In genomic region chr11:120823551-120823947, GRCm38 (mm10) we compare ENCODE assay signal across 7 mouse cellular contexts. TPM values are rescaled to one million over a fixed set of nuclear protein-coding genes. Genes with fewer than 3 reads are reported as not detected.
DNase-seq lines count a peak whose midpoint lies in the region; ATAC-seq lines count a peak whose summit lies in the region.

No protein-coding gene starts in this region.

- peak overlapping the region; percentile 96 for H3K27ac ChIP-seq in embryonic facial prominence, embryonic 13.5 days
- peak overlapping the region; percentile 96 for H3K27ac ChIP-seq in intestine, embryonic 16.5 days (ENCODE audit: low read length)
- peak overlapping the region; percentile 100 for H3K27ac ChIP-seq in midbrain, embryonic 13.5 days

- intact Hi-C loops in left cerebral cortex, postnatal 10 days (cut with DNase I) = loop anchor here (5.0 kb wide), 1 partner anchor 79 kb away; no protein-coding TSS in a partner anchor
- intact Hi-C loops in left cerebral cortex, postnatal 25 days (cut with DNase I) = no loop called here

- DNase-seq in left cerebral cortex, postnatal 10 days (ENCODE audit: extremely low spot score in 1 of 2, low spot score in 2 of 2) = peak; percentile 51 to 86
- DNase-seq in left cerebral cortex, postnatal 25 days (ENCODE audit: low spot score in 2 of 2) = no peak
- DNase-seq in adipocyte (ENCODE audit: low spot score) = peak; percentile 58

- no peaks in the 10 kb centered on the region for H3K27me3 ChIP-seq in embryonic facial prominence, embryonic 13.5 days
- no peaks in the 10 kb centered on the region for H3K27me3 ChIP-seq in intestine, embryonic 16.5 days (replicated peaks; ENCODE audit: control insufficient read depth, insufficient read depth, low read length)
- H3K27me3 ChIP-seq in midbrain, embryonic 13.5 days = no peaks in the 10 kb centered on the region

- H3K4me2 ChIP-seq in embryonic facial prominence, embryonic 13.5 days = peak overlapping the region; percentile 86
- peak overlapping the region; percentile 79 for H3K4me2 ChIP-seq in intestine, embryonic 16.5 days (ENCODE audit: low read depth, low read length)
- H3K4me2 ChIP-seq in midbrain, embryonic 13.5 days (replicated peaks) = peak overlapping the region; percentile 99

- H3K4me1 ChIP-seq in embryonic facial prominence, embryonic 13.5 days = peaks cover 40% of the 10 kb centered on the region
- H3K4me1 ChIP-seq in intestine, embryonic 16.5 days (ENCODE audit: control insufficient read depth, insufficient read depth, low read length) = peaks cover 33% of the 10 kb centered on the region
- peaks cover 47% of the 10 kb centered on the region for H3K4me1 ChIP-seq in midbrain, embryonic 13.5 days (replicated peaks)

- H3K9me3 ChIP-seq in embryonic facial prominence, embryonic 13.5 days = no peaks in the 10 kb centered on the region
- H3K9me3 ChIP-seq in intestine, embryonic 16.5 days (ENCODE audit: control insufficient read depth, low read length) = no peaks in the 10 kb centered on the region
- no peaks in the 10 kb centered on the region for H3K9me3 ChIP-seq in midbrain, embryonic 13.5 days

- H3K9ac ChIP-seq in embryonic facial prominence, embryonic 13.5 days = peak overlapping the region; percentile 95
- peak overlapping the region; percentile 96 for H3K9ac ChIP-seq in intestine, embryonic 16.5 days (ENCODE audit: low read depth, low read length)
- H3K9ac ChIP-seq in midbrain, embryonic 13.5 days (replicated peaks) = peak overlapping the region; percentile 94

- peak; percentile 32 for ATAC-seq in embryonic facial prominence, embryonic 13.5 days (ENCODE audit: insufficient number of reproducible peaks, insufficient read depth, low FRiP score, low TSS enrichment, low read depth)
- ATAC-seq in intestine, embryonic 16.5 days = peak; percentile 54
- ATAC-seq in midbrain, embryonic 13.5 days = peak; percentile 59
- no peak for ATAC-seq in megakaryocyte progenitor cell, adult 5-6 weeks (replicated peaks; ENCODE audit: poor library complexity)

- H3K4me3 ChIP-seq in embryonic facial prominence, embryonic 13.5 days = peak overlapping the region; percentile 89
- peak overlapping the region; percentile 78 for H3K4me3 ChIP-seq in intestine, embryonic 16.5 days (ENCODE audit: low read length)
- peak overlapping the region; percentile 90 for H3K4me3 ChIP-seq in midbrain, embryonic 13.5 days (replicated peaks)

- under 1% methylated on average over 40 of the region's 40 CpGs for WGBS in embryonic facial prominence, embryonic 13.5 days
- 0% methylated on average over 39 of the region's 40 CpGs for WGBS in intestine, embryonic 16.5 days
- 0% methylated on average over 36 of the region's 40 CpGs for WGBS in midbrain, embryonic 13.5 days

- peaks cover 49% of the 10 kb centered on the region for H3K36me3 ChIP-seq in embryonic facial prominence, embryonic 13.5 days
- H3K36me3 ChIP-seq in intestine, embryonic 16.5 days (ENCODE audit: control insufficient read depth, insufficient read depth, low read length) = peaks cover 29% of the 10 kb centered on the region
- H3K36me3 ChIP-seq in midbrain, embryonic 13.5 days = peaks cover 38% of the 10 kb centered on the region

RNA-seq across cellular contexts. Expression of gene Fasn, which starts 0.8 kb away (rescaled TPM):
- total RNA-seq in left cerebral cortex, postnatal 10 days (2021) = 100 to 1,000 TPM; 258 to 269 TPM
- 100 to 1,000 TPM; 168 to 171 TPM for total RNA-seq in left cerebral cortex, postnatal 25 days (2021)
- 49.3 and 52.2 TPM in 2 replicates for polyA plus RNA-seq in embryonic facial prominence, embryonic 13.5 days (2015; fragmentation: Nextera tagmentation; extraction: Ambion mirVana)
- 42.0 and 47.6 TPM in 2 replicates for polyA plus RNA-seq in intestine, embryonic 16.5 days (2015; fragmentation: Nextera tagmentation; extraction: Ambion mirVana)
- 83.6 and 89.2 TPM in 2 replicates for polyA plus RNA-seq in midbrain, embryonic 13.5 days (2015; fragmentation: Nextera tagmentation; extraction: Ambion mirVana)
- 44.3 and 66.8 TPM in 2 replicates for total RNA-seq in megakaryocyte progenitor cell, adult 5-6 weeks (2015)
- total RNA-seq in megakaryocyte progenitor cell, adult 5-6 weeks (2017) = 32.9 and 36.1 TPM in 2 replicates

RNA-seq across cellular contexts. Expression of gene Dus1l, which starts 27.3 kb away (rescaled TPM):
- 10 to 100 TPM; 37.4 to 40.7 TPM for total RNA-seq in left cerebral cortex, postnatal 10 days (2021)
- total RNA-seq in left cerebral cortex, postnatal 25 days (2021) = 10 to 100 TPM; 40.0 to 42.8 TPM
- polyA plus RNA-seq in embryonic facial prominence, embryonic 13.5 days (2015; fragmentation: Nextera tagmentation; extraction: Ambion mirVana) = 53.7 and 61.0 TPM in 2 replicates
- polyA plus RNA-seq in intestine, embryonic 16.5 days (2015; fragmentation: Nextera tagmentation; extraction: Ambion mirVana) = 78.6 and 82.0 TPM in 2 replicates
- polyA plus RNA-seq in midbrain, embryonic 13.5 days (2015; fragmentation: Nextera tagmentation; extraction: Ambion mirVana) = 51.4 and 55.7 TPM in 2 replicates
- 65.0 and 77.7 TPM in 2 replicates for total RNA-seq in megakaryocyte progenitor cell, adult 5-6 weeks (2015)
- 53.8 and 60.4 TPM in 2 replicates for total RNA-seq in megakaryocyte progenitor cell, adult 5-6 weeks (2017)

RNA-seq across cellular contexts. Expression of gene Gps1, which starts 39.5 kb away (rescaled TPM):
- 100 to 1,000 TPM; 147 to 148 TPM for total RNA-seq in left cerebral cortex, postnatal 10 days (2021)
- 100 to 1,000 TPM; 139 to 143 TPM for total RNA-seq in left cerebral cortex, postnatal 25 days (2021)
- polyA plus RNA-seq in embryonic facial prominence, embryonic 13.5 days (2015; fragmentation: Nextera tagmentation; extraction: Ambion mirVana) = 223 and 233 TPM in 2 replicates
- polyA plus RNA-seq in intestine, embryonic 16.5 days (2015; fragmentation: Nextera tagmentation; extraction: Ambion mirVana) = 164 and 179 TPM in 2 replicates
- polyA plus RNA-seq in midbrain, embryonic 13.5 days (2015; fragmentation: Nextera tagmentation; extraction: Ambion mirVana) = 268 and 273 TPM in 2 replicates
- 81.2 and 99.9 TPM in 2 replicates for total RNA-seq in megakaryocyte progenitor cell, adult 5-6 weeks (2015)
- total RNA-seq in megakaryocyte progenitor cell, adult 5-6 weeks (2017) = 90.0 and 93.4 TPM in 2 replicates

RNA-seq across cellular contexts. Expression of gene Rfng, which starts 39.5 kb away (rescaled TPM):
- total RNA-seq in left cerebral cortex, postnatal 10 days (2021) = 10 to 100 TPM; 88.1 to 88.4 TPM
- total RNA-seq in left cerebral cortex, postnatal 25 days (2021) = 10 to 100 TPM; 62.9 to 63.3 TPM
- polyA plus RNA-seq in embryonic facial prominence, embryonic 13.5 days (2015; fragmentation: Nextera tagmentation; extraction: Ambion mirVana) = 52.2 and 52.4 TPM in 2 replicates
- 40.6 and 40.7 TPM in 2 replicates for polyA plus RNA-seq in intestine, embryonic 16.5 days (2015; fragmentation: Nextera tagmentation; extraction: Ambion mirVana)
- 84.6 TPM in 2 replicates for polyA plus RNA-seq in midbrain, embryonic 13.5 days (2015; fragmentation: Nextera tagmentation; extraction: Ambion mirVana)
- total RNA-seq in megakaryocyte progenitor cell, adult 5-6 weeks (2015) = 11.6 and 12.2 TPM in 2 replicates
- 2.7 and 5.2 TPM in 2 replicates for total RNA-seq in megakaryocyte progenitor cell, adult 5-6 weeks (2017)

Comparison
In these comparisons a context has a peak if more than half of its experiments do, and no peak if none do; other contexts are left out.
1. DNase-seq: peak in left cerebral cortex, postnatal 10 days (2 of 2) and adipocyte (single experiment); none in left cerebral cortex, postnatal 25 days (0 of 2).
2. Peak in every context shown above with its lines, with median percentiles within 50 percentile points of each other: H3K27ac ChIP-seq, H3K4me2 ChIP-seq, H3K4me3 ChIP-seq and H3K9ac ChIP-seq.